Mouse (Mus musculus) lung, postnatal 14 days (tissue): ENCODE measurements around the gene Baiap2l2.
A peak's percentile ranks its signal among the peaks of the same experiment; 100 is the strongest.

Experiments used
- DNase-seq: peaks from one replicate; pipeline ENCODE4 v3.0.0; 2021

Baiap2l2 gene

DNA sequence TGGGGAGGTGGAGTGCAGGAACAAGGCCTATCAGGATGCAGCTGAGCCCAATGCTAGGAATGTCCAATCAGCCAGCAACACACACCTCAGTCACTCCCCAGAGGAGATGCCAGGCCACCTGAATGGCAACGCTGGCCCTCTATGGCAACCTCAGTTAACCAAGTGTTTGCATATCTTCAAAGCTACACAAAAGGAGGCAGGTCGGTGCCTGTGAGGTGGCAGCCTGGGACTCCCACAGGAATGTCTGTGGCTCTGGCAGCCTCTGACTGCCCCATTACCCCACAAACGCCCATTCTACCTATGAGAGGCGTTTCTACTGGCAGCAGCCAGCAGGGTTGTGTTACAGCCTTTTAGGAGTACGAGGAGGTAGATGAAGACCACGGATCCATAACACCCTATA, 13.2 kb upstream of the Baiap2l2 start:
- no peak for DNase-seq

DNA sequence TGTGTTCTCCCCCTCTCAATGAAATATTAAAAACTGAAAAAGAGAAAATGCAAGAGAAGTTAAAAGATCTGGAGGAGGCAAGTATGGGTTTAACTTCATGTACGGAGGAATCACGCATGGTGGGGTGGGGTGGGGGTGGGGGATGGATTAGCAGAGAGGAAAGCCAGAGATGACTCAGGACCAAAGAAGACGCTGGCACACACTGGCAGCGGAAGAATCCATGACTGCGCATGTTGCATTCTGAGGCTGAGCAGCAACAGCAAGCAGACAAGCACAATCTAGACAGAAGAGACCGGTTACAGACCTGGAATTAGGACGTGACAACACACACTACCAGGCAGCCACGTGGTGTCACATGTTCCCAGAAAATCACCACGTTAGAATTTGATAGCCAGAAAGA, 7.4 kb upstream of the Baiap2l2 start:
- no peak for DNase-seq

- no peak for DNase-seq
Measured at GRCm38 (mm10) chr15:79290340-79290739, 5.0 kb upstream of the Baiap2l2 start.

- DNase-seq: no peak
Measured at GRCm38 (mm10) chr15:79289441-79289840, 4.1 kb upstream of the Baiap2l2 start.

DNA sequence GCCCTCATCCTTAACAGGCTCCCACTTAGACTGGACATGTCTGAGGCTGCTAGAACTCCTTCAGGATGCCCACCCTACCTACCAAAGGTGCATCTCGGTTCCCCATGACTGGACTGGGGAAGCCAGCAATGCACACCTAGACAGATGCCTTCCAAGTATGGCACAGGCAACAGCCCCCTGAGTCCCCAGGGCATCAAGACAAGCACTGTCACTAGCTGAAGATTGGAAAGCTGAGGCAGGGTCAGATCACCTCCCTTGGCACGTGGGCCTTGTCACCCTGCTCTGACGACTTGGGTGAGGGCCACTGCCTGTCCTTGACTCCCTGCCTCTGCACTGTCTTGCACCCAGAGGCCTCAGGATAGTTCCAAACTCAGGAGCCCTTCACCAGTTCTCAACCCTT, 3.0 kb upstream of the Baiap2l2 start:
- DNase-seq: no peak

DNA sequence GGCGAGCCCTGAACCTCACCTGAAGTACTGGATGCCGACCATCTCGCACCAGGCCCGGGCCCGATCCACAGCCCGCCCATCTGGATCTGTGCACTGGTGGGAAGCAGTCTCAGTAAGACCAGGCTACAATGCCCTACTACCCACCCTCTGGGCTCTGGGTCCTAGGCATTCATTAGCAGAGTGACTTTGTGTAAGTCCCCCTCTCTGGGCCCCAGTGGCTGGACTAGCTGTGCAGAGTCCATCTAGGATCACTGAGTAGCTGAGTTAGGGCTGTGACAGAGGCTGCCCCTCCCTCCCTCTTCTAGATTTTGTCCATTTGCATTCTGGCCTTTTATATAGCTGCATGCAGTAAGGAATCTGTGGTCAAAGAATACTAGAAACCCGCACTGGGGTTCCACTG, 1.8 kb upstream of the Baiap2l2 start:
- no peak for DNase-seq

- no peak for DNase-seq
Measured at GRCm38 (mm10) chr15:79286141-79286540, 804 bp upstream of the Baiap2l2 start.

DNA sequence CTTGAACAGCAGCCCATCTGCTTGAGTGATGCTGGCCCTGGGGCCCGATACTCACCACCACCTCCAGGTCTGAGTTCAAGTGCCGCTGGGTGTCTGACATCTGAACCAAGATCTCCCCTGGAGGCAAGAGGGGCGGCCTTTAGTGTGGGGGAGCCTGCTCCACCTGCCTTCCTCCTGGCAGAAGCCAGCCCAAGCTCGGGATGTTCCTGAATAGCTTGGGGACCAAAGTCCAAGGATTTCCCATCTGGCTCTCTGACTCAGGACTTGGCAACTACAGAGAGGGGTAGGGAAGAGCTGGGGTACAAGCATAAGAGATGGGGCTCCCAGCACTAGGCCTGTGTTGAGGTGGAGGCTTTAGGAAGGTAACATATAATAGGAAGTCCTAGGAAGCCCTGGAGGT, 2.0 kb downstream of the Baiap2l2 start:
- no peak for DNase-seq

GRCm38 (mm10) chr15:79282434-79282833, 2.9 kb downstream of the Baiap2l2 start:
- no peak for DNase-seq

DNA sequence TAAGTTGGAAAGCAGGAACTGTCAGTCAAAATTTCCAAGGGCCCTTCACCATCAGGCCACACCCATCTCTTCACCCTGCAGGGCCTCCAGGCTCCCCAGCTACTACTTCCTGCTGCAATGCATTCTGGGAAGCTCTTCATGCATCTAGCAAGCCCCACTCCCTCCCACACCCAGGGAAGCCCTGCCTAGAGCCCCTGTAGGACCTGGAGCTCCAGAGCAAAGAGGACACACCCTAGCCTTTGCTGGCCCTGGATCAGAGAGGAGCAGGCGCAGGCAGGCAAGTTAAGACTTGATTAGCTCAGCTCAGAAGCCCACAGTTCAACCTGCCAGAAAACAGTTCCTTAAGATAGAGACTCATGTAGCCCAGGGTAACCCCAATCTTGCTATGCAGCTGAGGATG, 3.9 kb downstream of the Baiap2l2 start:
- DNase-seq: peak; percentile 57

GRCm38 (mm10) chr15:79280850-79281249, 4.5 kb downstream of the Baiap2l2 start:
- peak; percentile 42 for DNase-seq

- peak; percentile 35 for DNase-seq
Measured at GRCm38 (mm10) chr15:79280209-79280608, 5.1 kb downstream of the Baiap2l2 start.

DNA sequence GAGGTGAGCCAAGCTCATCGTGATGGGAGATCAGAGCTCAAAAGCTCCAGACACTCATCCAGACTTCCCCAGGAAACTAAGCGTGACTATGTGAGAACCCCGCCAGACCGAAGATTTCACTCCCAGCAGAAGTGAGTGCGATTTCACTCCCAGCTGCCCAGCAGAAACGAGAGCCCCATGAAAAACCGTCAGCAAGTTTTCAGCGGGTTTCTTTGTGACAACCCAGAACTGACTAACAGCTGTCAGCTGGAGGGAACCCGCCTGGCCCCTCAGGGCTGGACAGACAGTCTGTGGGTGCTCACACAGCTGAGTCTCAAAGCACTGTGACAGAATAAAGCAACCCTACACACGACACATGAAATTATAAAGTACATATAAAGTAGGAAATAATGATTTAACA, 7.6 kb downstream of the Baiap2l2 start:
- no peak for DNase-seq

- no peak for DNase-seq
Measured at GRCm38 (mm10) chr15:79273020-79273419, 12.3 kb downstream of the Baiap2l2 start.

- peak; percentile 57 for DNase-seq
Measured at GRCm38 (mm10) chr15:79271124-79271746, 14.1 kb downstream of the Baiap2l2 start.

GRCm38 (mm10) chr15:79270317-79271123, 14.8 kb downstream of the Baiap2l2 start:
- DNase-seq: peak; percentile 81

GRCm38 (mm10) chr15:79268521-79268920, 16.8 kb downstream of the Baiap2l2 start:
- no peak for DNase-seq

- no peak for DNase-seq
Measured at GRCm38 (mm10) chr15:79265384-79265783, 20.0 kb downstream of the Baiap2l2 start.

GRCm38 (mm10) chr15:79263726-79264125, 21.6 kb downstream of the Baiap2l2 start:
- no peak for DNase-seq

- DNase-seq: no peak
Measured at GRCm38 (mm10) chr15:79262786-79263309, 22.5 kb downstream of the Baiap2l2 start.

GRCm38 (mm10) chr15:79262375-79262774, 23.0 kb downstream of the Baiap2l2 start:
- no peak for DNase-seq

DNA sequence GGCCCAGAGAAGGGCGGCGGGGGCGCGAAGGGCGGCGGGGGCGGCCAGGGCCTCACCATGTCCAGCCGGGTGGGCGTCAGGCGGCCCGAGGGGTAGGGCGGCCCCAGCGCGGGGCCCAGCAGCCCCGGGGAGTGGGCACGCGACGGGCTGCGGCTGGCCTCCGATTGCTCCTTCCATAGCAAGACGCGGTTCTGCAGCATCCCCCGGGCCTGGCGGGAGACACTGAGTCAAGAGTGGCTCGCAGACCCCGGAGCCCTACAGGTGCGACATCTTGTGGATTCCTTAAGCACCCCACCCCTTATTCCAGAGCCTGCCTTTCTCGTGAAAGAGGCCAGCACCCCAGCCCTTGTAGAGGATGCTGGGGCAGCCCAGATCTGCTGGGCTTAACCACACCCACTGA, 23.6 kb downstream of the Baiap2l2 start:
- DNase-seq: no peak

- DNase-seq: no peak
Measured at GRCm38 (mm10) chr15:79261095-79261725, 24.1 kb downstream of the Baiap2l2 start.

DNA sequence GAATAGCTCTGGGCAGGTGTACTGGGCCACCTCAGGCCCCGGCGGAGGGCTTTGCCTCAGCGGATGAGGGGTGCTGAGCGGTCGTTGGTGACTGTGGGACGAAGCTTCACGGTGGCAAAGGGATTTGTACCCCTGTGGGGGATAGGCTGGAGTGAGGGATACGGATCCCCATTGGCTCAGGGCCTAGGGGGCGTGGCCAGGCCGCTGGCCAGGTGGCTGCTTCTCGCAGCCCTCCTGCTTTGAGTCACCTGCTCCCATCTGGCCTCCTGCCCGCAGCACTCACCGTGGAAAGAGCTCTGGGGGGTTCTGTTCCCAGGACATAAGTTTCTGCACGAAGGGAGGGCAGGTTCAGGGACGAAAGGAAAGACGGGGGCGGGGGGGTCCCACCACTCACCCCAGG, 26.8 kb downstream of the Baiap2l2 start:
- DNase-seq: no peak
